ENCODE assay signal across 14 mouse cellular contexts in genomic region chr5:108718051-108718450, GRCm38 (mm10). TPM values are rescaled to one million over a fixed set of nuclear protein-coding genes. Genes with fewer than 3 reads are reported as not detected.
DNase-seq lines count a peak whose midpoint lies in the region; ATAC-seq and TF ChIP-seq lines count a peak whose summit lies in the region.
"Had no signal": no experiment of that assay in that cellular context is flagged by ENCODE, and none has a peak within 500 bp of the region (broad histone marks: within the 10 kb centered on the region; RNA-seq: fewer than 3 reads in every experiment).

No protein-coding gene starts in this region.

- H3K36me3 ChIP-seq in heart, embryonic 13.5 days: no peaks in the 10 kb centered on the region
- H3K36me3 ChIP-seq in heart, adult 2 months (ENCODE audit: control insufficient read depth, insufficient read depth, low read length): no peaks in the 10 kb centered on the region
- H3K36me3 ChIP-seq in hindbrain, embryonic 14.5 days (replicated peaks; ENCODE audit: control insufficient read depth, insufficient read depth): no peaks in the 10 kb centered on the region

- WGBS in heart, embryonic 13.5 days: 41% methylated on average over 4 of the region's 4 CpGs
- 54% methylated on average over 4 of the region's 4 CpGs for WGBS in heart, adult 2 months
- WGBS in hindbrain, embryonic 14.5 days: 33% methylated on average over 4 of the region's 4 CpGs

- no peak for ATAC-seq in heart, embryonic 13.5 days (ENCODE audit: extremely low read depth, insufficient number of reproducible peaks, low FRiP score, low TSS enrichment)
- no peak for ATAC-seq in hindbrain, embryonic 14.5 days (ENCODE audit: low FRiP score)

- no peak for TF ChIP-seq CTCF in heart, adult 2 months (IDR thresholded peaks at IDR 0.05)
- TF ChIP-seq CTCF in brain, embryonic 14.5 days (IDR thresholded peaks at IDR 0.05; ENCODE audit: borderline replicate concordance, extremely low read depth, insufficient read depth, insufficient read length): no peak

- no peaks in the 10 kb centered on the region for H3K79me2 ChIP-seq in heart, adult 2 months (replicated peaks; ENCODE audit: control insufficient read depth, insufficient read depth, low read length)

- H3K4me1 ChIP-seq in heart, embryonic 13.5 days: peaks cover 33% of the 10 kb centered on the region
- peaks cover 4% of the 10 kb centered on the region for H3K4me1 ChIP-seq in heart, adult 2 months (ENCODE audit: control insufficient read depth, insufficient read depth, low read length)
- H3K4me1 ChIP-seq in hindbrain, embryonic 14.5 days (replicated peaks; ENCODE audit: control insufficient read depth, insufficient read depth, low read length): no peaks in the 10 kb centered on the region

- H3K4me2 ChIP-seq in heart, embryonic 13.5 days: no peak overlapping the region
- no peak overlapping the region for H3K4me2 ChIP-seq in hindbrain, embryonic 14.5 days (replicated peaks)

- no peak for TF ChIP-seq EP300 in heart, adult 2 months (IDR thresholded peaks at IDR 0.05; ENCODE audit: insufficient read depth, low read depth, low read length)

- DNase-seq in heart, adult 2 months: no peak
- peak; percentile 45 for DNase-seq in Muller cell, postnatal 12 days (ENCODE audit: inconsistent ontology term)
- peak; percentile 31 for DNase-seq in brain, embryonic 14.5 days (ENCODE audit: low read depth)
- DNase-seq in hindbrain, embryonic 14.5 days (ENCODE audit: low spot score): peak; percentile 30
- DNase-seq in ovary, adult 18-20 months (ENCODE audit: low spot score): no peak
- no peak for DNase-seq in spleen, postnatal 10 days (ENCODE audit: low spot score in 2 of 2)
- DNase-seq: adrenal gland, postnatal 36 days; kidney, postnatal 14 days; thymus, adult 18-20 months had no signal

- H3K4me3 ChIP-seq in heart, embryonic 13.5 days: no peak overlapping the region
- no peak overlapping the region for H3K4me3 ChIP-seq in heart, adult 2 months
- no peak overlapping the region for H3K4me3 ChIP-seq in hindbrain, embryonic 14.5 days (replicated peaks; ENCODE audit: low read length)
- H3K4me3 ChIP-seq: left cerebral cortex, adult 2 months; myocyte had no signal

- no peaks in the 10 kb centered on the region for H3K9me3 ChIP-seq in heart, embryonic 13.5 days
- H3K9me3 ChIP-seq in hindbrain, embryonic 14.5 days (ENCODE audit: control insufficient read depth, low read length): no peaks in the 10 kb centered on the region

- intact Hi-C loops in heart, adult 2 months (cut with DNase I): no loop called here

- no peaks in the 10 kb centered on the region for H3K27me3 ChIP-seq in heart, embryonic 13.5 days (replicated peaks)
- H3K27me3 ChIP-seq in heart, adult 2 months (ENCODE audit: control insufficient read depth, insufficient read depth, low read length): no peaks in the 10 kb centered on the region
- H3K27me3 ChIP-seq in hindbrain, embryonic 14.5 days (ENCODE audit: control insufficient read depth, insufficient read depth, low read length): no peaks in the 10 kb centered on the region

- TF ChIP-seq POLR2A in heart, adult 2 months (IDR thresholded peaks at IDR 0.05; ENCODE audit: insufficient read depth, low read depth, low read length): no peak
- no peak for TF ChIP-seq POLR2A in brain, embryonic 14.5 days (IDR thresholded peaks at IDR 0.05; ENCODE audit: borderline replicate concordance, extremely low read depth, insufficient read depth, insufficient read length, poor library complexity, severe bottlenecking)

- H3K27ac ChIP-seq in heart, embryonic 13.5 days (replicated peaks): peak overlapping the region; percentile 53; the same call in 1 of the 2 replicates
- H3K27ac ChIP-seq in heart, adult 2 months: no peak overlapping the region
- no peak overlapping the region for H3K27ac ChIP-seq in hindbrain, embryonic 14.5 days
- H3K27ac ChIP-seq: left cerebral cortex, adult 2 months had no signal

- H3K9ac ChIP-seq in heart, embryonic 13.5 days: no peak overlapping the region
- no peak overlapping the region for H3K9ac ChIP-seq in heart, adult 2 months (ENCODE audit: low read depth, low read length)
- H3K9ac ChIP-seq in hindbrain, embryonic 14.5 days: no peak overlapping the region

RNA-seq across cellular contexts. Expression of gene Fgfrl1, which starts 25.9 kb away (rescaled TPM):
- polyA plus RNA-seq in heart, embryonic 13.5 days (2015; fragmentation: Nextera tagmentation; extraction: Ambion mirVana): 13.0 and 19.3 TPM in 2 replicates
- total RNA-seq in heart, adult 2 months (2021): 10 to 100 TPM; 17.6 to 21.6 TPM
- 33.5 and 36.5 TPM in 2 replicates for polyA plus RNA-seq in heart, adult 2 months (2012; rRNA removed)
- 18.1 and 25.8 TPM in 2 replicates for polyA plus RNA-seq in brain, embryonic 14.5 days (2012; rRNA removed)
- 7.0 and 9.6 TPM in 2 replicates for polyA plus RNA-seq in hindbrain, embryonic 14.5 days (2014; fragmentation: Nextera tagmentation; extraction: Ambion mirVana)

RNA-seq across cellular contexts. Expression of gene Slc26a1, which starts 42.7 kb away (rescaled TPM):
- 0.62 and 0.99 TPM in 2 replicates for polyA plus RNA-seq in heart, embryonic 13.5 days (2015; fragmentation: Nextera tagmentation; extraction: Ambion mirVana)
- not detected for total RNA-seq in heart, adult 2 months (2021)
- 0.06 and 0.12 TPM in 2 replicates for polyA plus RNA-seq in heart, adult 2 months (2012; rRNA removed)
- polyA plus RNA-seq in brain, embryonic 14.5 days (2012; rRNA removed): 4.0 and 4.5 TPM in 2 replicates
- 3.2 and 3.5 TPM in 2 replicates for polyA plus RNA-seq in hindbrain, embryonic 14.5 days (2014; fragmentation: Nextera tagmentation; extraction: Ambion mirVana)

RNA-seq across cellular contexts. Expression of gene Dgkq, which starts 48.6 kb away (rescaled TPM):
- 5.9 and 6.0 TPM in 2 replicates for polyA plus RNA-seq in heart, embryonic 13.5 days (2015; fragmentation: Nextera tagmentation; extraction: Ambion mirVana)
- total RNA-seq in heart, adult 2 months (2021): 1 to 10 TPM; 5.0 to 6.6 TPM
- 9.2 and 15.6 TPM in 2 replicates for polyA plus RNA-seq in heart, adult 2 months (2012; rRNA removed)
- 63.9 and 67.7 TPM in 2 replicates for polyA plus RNA-seq in brain, embryonic 14.5 days (2012; rRNA removed)
- polyA plus RNA-seq in hindbrain, embryonic 14.5 days (2014; fragmentation: Nextera tagmentation; extraction: Ambion mirVana): 25.3 and 28.4 TPM in 2 replicates

RNA-seq across cellular contexts. Expression of gene Rnf212, which starts 56.7 kb away (rescaled TPM):
- polyA plus RNA-seq in heart, embryonic 13.5 days (2015; fragmentation: Nextera tagmentation; extraction: Ambion mirVana): 0.29 and 0.34 TPM in 2 replicates
- not detected for total RNA-seq in heart, adult 2 months (2021)
- not detected in 2 replicates for polyA plus RNA-seq in heart, adult 2 months (2012; rRNA removed)
- 0.09 and 0.26 TPM in 2 replicates for polyA plus RNA-seq in brain, embryonic 14.5 days (2012; rRNA removed)
- not detected in 2 replicates for polyA plus RNA-seq in hindbrain, embryonic 14.5 days (2014; fragmentation: Nextera tagmentation; extraction: Ambion mirVana)
- total RNA-seq: adrenal gland, postnatal 36 days; granulocyte monocyte progenitor cell, adult 5-6 weeks; left cerebral cortex, adult 2 months; megakaryocyte, adult 5-6 weeks had no signal
- polyA plus RNA-seq: myocyte had no signal

RNA-seq across cellular contexts. Expression of gene Idua, which starts 57.9 kb away (rescaled TPM):
- polyA plus RNA-seq in heart, embryonic 13.5 days (2015; fragmentation: Nextera tagmentation; extraction: Ambion mirVana): 13.5 and 15.4 TPM in 2 replicates
- 10 to 100 TPM; 21.7 to 23.2 TPM for total RNA-seq in heart, adult 2 months (2021)
- polyA plus RNA-seq in heart, adult 2 months (2012; rRNA removed): 30.4 and 33.3 TPM in 2 replicates
- 16.3 and 17.6 TPM in 2 replicates for polyA plus RNA-seq in brain, embryonic 14.5 days (2012; rRNA removed)
- polyA plus RNA-seq in hindbrain, embryonic 14.5 days (2014; fragmentation: Nextera tagmentation; extraction: Ambion mirVana): 9.8 and 11.3 TPM in 2 replicates

Comparison
In these comparisons a context has a peak if more than half of its experiments do, and no peak if none do; other contexts are left out.
1. DNase-seq: peak in Muller cell, postnatal 12 days (single experiment), brain, embryonic 14.5 days (single experiment) and hindbrain, embryonic 14.5 days (single experiment); none in heart, adult 2 months (0 of 2), ovary, adult 18-20 months (single experiment) and spleen, postnatal 10 days (0 of 2).